Mouse (Mus musculus): Measurements from ENCODE around the gene Gm8180. TPM values are rescaled to one million over a fixed set of nuclear protein-coding genes. Genes with fewer than 3 reads are reported as not detected.

Gm8180 gene
- not detected for polyA plus RNA-seq (2014; fragmentation: Illumina TruSeq; extraction: RNeasy Lipid Tissue Mini Kit (QIAGEN cat#74804))

DNA sequence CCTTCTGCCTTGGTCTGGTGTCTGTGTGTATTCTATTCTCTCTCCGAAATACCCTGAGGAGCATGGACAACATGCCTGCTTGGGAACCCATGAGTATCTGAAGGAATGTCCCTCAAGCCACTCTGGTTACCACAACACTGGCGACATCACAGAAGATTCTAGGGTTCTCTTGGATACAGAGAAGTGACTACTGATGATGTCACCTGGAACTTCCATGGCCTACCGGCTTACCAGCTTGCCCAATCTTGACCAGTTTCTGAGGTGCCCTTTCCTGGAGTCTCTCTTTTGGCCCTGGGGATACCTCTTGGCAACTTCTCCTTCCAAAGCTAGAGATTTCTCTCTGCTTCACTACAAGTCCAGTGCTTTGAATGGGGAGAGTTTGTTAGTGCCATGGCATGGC lies at the start of gene Gm8180:
Gm8180 (minus strand) TSS at position 101 of the 400 bp plus-strand sequence.

GRCm38 (mm10) chr14:43747566-43747965 lies 37.0 kb downstream of the Gm8180 start, which contains the start of gene Gm6526:
Gm6526 (plus strand) TSS chr14:43747866.

Other genes starting within 250 kb of the Gm8180 start
- gene Gm5799, start 241.2 kb downstream of the Gm8180 start, polyA plus RNA-seq (2014; fragmentation: Illumina TruSeq; extraction: RNeasy Lipid Tissue Mini Kit (QIAGEN cat#74804)): not detected
- gene Gm17654, start 205.6 kb downstream of the Gm8180 start, polyA plus RNA-seq (2014; fragmentation: Illumina TruSeq; extraction: RNeasy Lipid Tissue Mini Kit (QIAGEN cat#74804)): not detected
- gene Gm10375, start 176.7 kb downstream of the Gm8180 start, polyA plus RNA-seq (2014; fragmentation: Illumina TruSeq; extraction: RNeasy Lipid Tissue Mini Kit (QIAGEN cat#74804)): not detected
- not detected for gene Gm8165, start 107.5 kb downstream of the Gm8180 start, polyA plus RNA-seq (2014; fragmentation: Illumina TruSeq; extraction: RNeasy Lipid Tissue Mini Kit (QIAGEN cat#74804))
- gene Gm7324, start 86.9 kb downstream of the Gm8180 start, polyA plus RNA-seq (2014; fragmentation: Illumina TruSeq; extraction: RNeasy Lipid Tissue Mini Kit (QIAGEN cat#74804)): 10.8 TPM
- gene Gm16506, start 57.3 kb downstream of the Gm8180 start, polyA plus RNA-seq (2014; fragmentation: Illumina TruSeq; extraction: RNeasy Lipid Tissue Mini Kit (QIAGEN cat#74804)): not detected
- 0.48 TPM for gene Gm6526, start 36.9 kb downstream of the Gm8180 start, polyA plus RNA-seq (2014; fragmentation: Illumina TruSeq; extraction: RNeasy Lipid Tissue Mini Kit (QIAGEN cat#74804))
- not detected for gene Ear1, start 90.8 kb upstream of the Gm8180 start, polyA plus RNA-seq (2014; fragmentation: Illumina TruSeq; extraction: RNeasy Lipid Tissue Mini Kit (QIAGEN cat#74804))
- gene Ear10, start 138.8 kb upstream of the Gm8180 start, polyA plus RNA-seq (2014; fragmentation: Illumina TruSeq; extraction: RNeasy Lipid Tissue Mini Kit (QIAGEN cat#74804)): not detected
- 8.0 TPM for gene Gm8113, start 140.6 kb upstream of the Gm8180 start, polyA plus RNA-seq (2014; fragmentation: Illumina TruSeq; extraction: RNeasy Lipid Tissue Mini Kit (QIAGEN cat#74804))
- not detected for gene Ang5, start 172.3 kb upstream of the Gm8180 start, polyA plus RNA-seq (2014; fragmentation: Illumina TruSeq; extraction: RNeasy Lipid Tissue Mini Kit (QIAGEN cat#74804))
- gene Ang6, start 217.5 kb upstream of the Gm8180 start, polyA plus RNA-seq (2014; fragmentation: Illumina TruSeq; extraction: RNeasy Lipid Tissue Mini Kit (QIAGEN cat#74804)): not detected